Mouse (Mus musculus): ENCODE measurements at regions not wholly inside any gene's neighbourhood (a gene's known extent, or its start where the extent isn't known, plus 50 kb on each side); places are given as distances from the start of the nearest gene placed in this dataset.
A peak's percentile ranks its signal among the peaks of the same experiment; 100 is the strongest.

GRCm38 (mm10) chr1:65981665-65982064 is 55.3 kb downstream of the Crygf start:
- DNase-seq (ENCODE audit: low spot score) (no peak), ATAC-seq (ENCODE audit: insufficient number of reproducible peaks, low FRiP score, low TSS enrichment, low read depth) (no peak; the same call in 1 of the 2 replicates)
- Histone ChIP-seq H3K9ac (ENCODE audit: low read length) (no peak overlapping the region), H3K4me3 (ENCODE audit: low read depth, low read length) (no peak overlapping the region), H3K36me3 (ENCODE audit: control insufficient read depth, insufficient read depth, low read length) (no peaks in the 10 kb centered on the region), H3K27ac (replicated peaks; ENCODE audit: low read depth, low read length) (no peak overlapping the region), H3K9me3 (ENCODE audit: control insufficient read depth, low read length) (no peaks in the 10 kb centered on the region), H3K4me2 (ENCODE audit: low read depth, severe bottlenecking) (no peak overlapping the region), H3K27me3 (ENCODE audit: control insufficient read depth, insufficient read depth, low read length) (no peaks in the 10 kb centered on the region), H3K4me1 (ENCODE audit: control insufficient read depth, insufficient read depth, low read length) (no peaks in the 10 kb centered on the region)
- 83% methylated on average over 5 of the region's 5 CpGs for WGBS

- no peak overlapping the region for H3K9ac ChIP-seq (ENCODE audit: low read length)
- H3K9me3 ChIP-seq (ENCODE audit: control insufficient read depth, low read length) = no peaks in the 10 kb centered on the region; the same call in 1 of the 2 replicates
- no peak overlapping the region for H3K4me2 ChIP-seq (ENCODE audit: low read depth, severe bottlenecking)
- H3K36me3 ChIP-seq (ENCODE audit: control insufficient read depth, insufficient read depth, low read length) = no peaks in the 10 kb centered on the region
- peaks cover 4% of the 10 kb centered on the region; the same call in 1 of the 2 replicates for H3K4me1 ChIP-seq (ENCODE audit: control insufficient read depth, insufficient read depth, low read length)
- H3K4me3 ChIP-seq (ENCODE audit: low read depth, low read length) = no peak overlapping the region
- WGBS = 20% methylated on average over 3 of the region's 3 CpGs
- no peaks in the 10 kb centered on the region for H3K27me3 ChIP-seq (ENCODE audit: control insufficient read depth, insufficient read depth, low read length)
- no peak overlapping the region for H3K27ac ChIP-seq (replicated peaks; ENCODE audit: low read depth, low read length)
- DNase-seq (ENCODE audit: low spot score) = peak; percentile 23
- no peak for ATAC-seq (ENCODE audit: insufficient number of reproducible peaks, low FRiP score, low TSS enrichment, low read depth)
Measured at GRCm38 (mm10) chr1:66000398-66000797, 74.1 kb downstream of the Crygf start.

GRCm38 (mm10) chr1:66003897-66004660 is 77.8 kb downstream of the Crygf start:
- H3K9me3 ChIP-seq (ENCODE audit: control insufficient read depth, low read length) = no peaks in the 10 kb centered on the region
- ATAC-seq (ENCODE audit: insufficient number of reproducible peaks, low FRiP score, low TSS enrichment, low read depth) (peak; percentile 82), DNase-seq (ENCODE audit: low spot score) (peak; percentile 64)
- no peak overlapping the region; the same call in 1 of the 2 replicates for H3K4me3 ChIP-seq (ENCODE audit: low read depth, low read length)
- H3K4me2 ChIP-seq (ENCODE audit: low read depth, severe bottlenecking) = peak overlapping the region; percentile 35
- peaks cover 4% of the 10 kb centered on the region; the same call in 1 of the 2 replicates for H3K4me1 ChIP-seq (ENCODE audit: control insufficient read depth, insufficient read depth, low read length)
- no peaks in the 10 kb centered on the region for H3K36me3 ChIP-seq (ENCODE audit: control insufficient read depth, insufficient read depth, low read length)
- WGBS = 14% methylated on average over 17 of the region's 17 CpGs
- H3K27me3 ChIP-seq (ENCODE audit: control insufficient read depth, insufficient read depth, low read length) = no peaks in the 10 kb centered on the region
- H3K27ac ChIP-seq (replicated peaks; ENCODE audit: low read depth, low read length) = no peak overlapping the region
- H3K9ac ChIP-seq (ENCODE audit: low read length) = no peak overlapping the region
